Mouse (Mus musculus) liver, adult 2 months (tissue): ENCODE results near the gene Ccdc32.

Source experiments
- CTCF ChIP-seq: fragments of 200-500 bp; IDR thresholded peaks from 2 replicates; pipeline ENCODE4 v1.5.1; 2011; ENCODE audit warnings: low read depth, low read length, control low read depth
- POLR2A ChIP-seq: fragments of 200-500 bp; IDR thresholded peaks from 2 replicates; pipeline ENCODE4 v1.6.1; 2011; ENCODE audit warnings: low read length, control low read depth; ENCODE audit not compliant: insufficient read depth; ENCODE audit errors: extremely low read depth

- TF ChIP-seq CTCF (peak; percentile 51), POLR2A (0 out of 2 replicates have a peak, but pooled peaks have one; percentile 38)
Measured at GRCm38 (mm10) chr2:119034656-119035396, 5.6 kb upstream of the Ccdc32 start, which contains the start of gene Rpusd2.
